Mouse (Mus musculus) frontal cortex, adult (tissue): ENCODE data around the gene Psmc1.

Experiments
- ATAC-seq: cut with Nextera tagmentation; 2 replicates; pipeline ENCODE4 v1.9.2; 2017; ENCODE audit warnings: mild to moderate bottlenecking, moderate library complexity, mixed read lengths; ENCODE audit not compliant: low TSS enrichment

Psmc1 gene

GRCm38 (mm10) chr12:100124913-100125798, 15.2 kb downstream of the Psmc1 start:
- no peak for ATAC-seq

GRCm38 (mm10) chr12:100126968-100127865, 17.3 kb downstream of the Psmc1 start:
- ATAC-seq: no peak

- ATAC-seq: peak; percentile 53
Measured at GRCm38 (mm10) chr12:100127866-100128480, 18.0 kb downstream of the Psmc1 start.

GRCm38 (mm10) chr12:100128522-100128921, 18.6 kb downstream of the Psmc1 start:
- no peak for ATAC-seq

- ATAC-seq: no peak
Measured at GRCm38 (mm10) chr12:100128961-100129360, 19.0 kb downstream of the Psmc1 start.

GRCm38 (mm10) chr12:100131167-100131566, 21.2 kb downstream of the Psmc1 start:
- no peak for ATAC-seq

GRCm38 (mm10) chr12:100131655-100132054, 21.7 kb downstream of the Psmc1 start:
- ATAC-seq: peak; percentile 32

- ATAC-seq: no peak
Measured at GRCm38 (mm10) chr12:100134395-100134936, 24.5 kb downstream of the Psmc1 start.

- no peak for ATAC-seq
Measured at GRCm38 (mm10) chr12:100135117-100135516, 25.2 kb downstream of the Psmc1 start.

GRCm38 (mm10) chr12:100142848-100143523, 33.0 kb downstream of the Psmc1 start:
- ATAC-seq: no peak

- ATAC-seq: no peak
Measured at GRCm38 (mm10) chr12:100143737-100144136, 33.8 kb downstream of the Psmc1 start.

- no peak for ATAC-seq
Measured at GRCm38 (mm10) chr12:100144269-100144668, 34.3 kb downstream of the Psmc1 start.

- peak; percentile 82 for ATAC-seq
Measured at GRCm38 (mm10) chr12:100152466-100152865, 42.5 kb downstream of the Psmc1 start.

- ATAC-seq: peak; percentile 99
Measured at GRCm38 (mm10) chr12:100159261-100159975, 49.5 kb downstream of the Psmc1 start, which contains the start of gene Nrde2. Nrde2 (minus strand) TSS chr12:100159653.

GRCm38 (mm10) chr12:100164991-100165500, 55.1 kb downstream of the Psmc1 start:
- no peak for ATAC-seq

- peak; percentile 94 for ATAC-seq
Measured at GRCm38 (mm10) chr12:100166177-100166576, 56.2 kb downstream of the Psmc1 start.

GRCm38 (mm10) chr12:100166939-100167338, 57.0 kb downstream of the Psmc1 start:
- no peak for ATAC-seq

GRCm38 (mm10) chr12:100167502-100167901, 57.5 kb downstream of the Psmc1 start:
- ATAC-seq: no peak

GRCm38 (mm10) chr12:100167931-100168871, 58.2 kb downstream of the Psmc1 start:
- peak; percentile 47 for ATAC-seq
